Mouse (Mus musculus) C2C12 (cell line): ENCODE results near the gene Ccdc149. TPM values are rescaled to one million over a fixed set of nuclear protein-coding genes. Genes with fewer than 3 reads are reported as not detected.

ENCODE experiments used
- H3K27me3 ChIP-seq: one replicate; pipeline ENCODE4 v1.6.1; 2011; ENCODE audit not compliant: control insufficient read depth, insufficient read depth, insufficient read length
- H3K36me3 ChIP-seq: one replicate; pipeline ENCODE4 v1.6.1; 2011; ENCODE audit not compliant: control insufficient read depth, insufficient read depth
- H3K4me3 ChIP-seq: one replicate; pipeline ENCODE4 v1.5.1; 2011; ENCODE audit warnings: mild to moderate bottlenecking, control low read depth; ENCODE audit not compliant: poor library complexity, insufficient read depth, severe bottlenecking
- H3K79me2 ChIP-seq: one replicate; pipeline ENCODE4 v1.6.1; 2011; ENCODE audit not compliant: control insufficient read depth, insufficient read depth
- H3K79me3 ChIP-seq: one replicate; pipeline ENCODE4 v1.6.1; 2011; ENCODE audit warnings: low read depth, control low read depth
- H3ac ChIP-seq: one replicate; pipeline ENCODE3; 2011; ENCODE audit warnings: low read depth; ENCODE audit not compliant: control insufficient read depth, insufficient read length
- CEBPB ChIP-seq: IDR thresholded peaks from one replicate; pipeline ENCODE4 v1.6.1; 2011; ENCODE audit warnings: low read depth, mild to moderate bottlenecking, control low read depth, moderate library complexity
- CTCF ChIP-seq: IDR thresholded peaks from one replicate; pipeline ENCODE4 v1.5.1; 2011; ENCODE audit not compliant: control insufficient read depth, insufficient read depth, insufficient read length
- FOSL1 ChIP-seq: IDR thresholded peaks from one replicate; pipeline ENCODE4 v1.8.0; 2011; ENCODE audit warnings: mild to moderate bottlenecking, low read length; ENCODE audit not compliant: poor library complexity, insufficient read depth, severe bottlenecking
- MAX ChIP-seq: IDR thresholded peaks from one replicate; pipeline ENCODE4 v1.6.1; 2011; ENCODE audit warnings: mild to moderate bottlenecking, control low read depth
- MYOD1 ChIP-seq: IDR thresholded peaks from one replicate; pipeline ENCODE4 v1.6.1; 2011; ENCODE audit warnings: low read depth; ENCODE audit not compliant: control insufficient read depth, insufficient read length
- MYOG ChIP-seq: IDR thresholded peaks from one replicate; pipeline ENCODE4 v1.6.1; 2011; ENCODE audit not compliant: control insufficient read depth, insufficient read length; ENCODE audit errors: extremely low read depth
- USF1 ChIP-seq: IDR thresholded peaks from one replicate; pipeline ENCODE4 v1.6.1; 2011; ENCODE audit warnings: low read depth, mild to moderate bottlenecking, control low read depth, moderate library complexity
- polyA plus RNA-seq: library from polyadenylated mRNA; unstranded; fragments of >200 nt; fragmentation: generic; extraction: Trizol; gene quantifications from one replicate; pipeline ENCODE4 v1.2.1, GENCODE M21; 2012; ENCODE audit warnings: missing spikeins

Ccdc149 gene
- polyA plus RNA-seq, 1 experiment: 0.01 TPM

DNA sequence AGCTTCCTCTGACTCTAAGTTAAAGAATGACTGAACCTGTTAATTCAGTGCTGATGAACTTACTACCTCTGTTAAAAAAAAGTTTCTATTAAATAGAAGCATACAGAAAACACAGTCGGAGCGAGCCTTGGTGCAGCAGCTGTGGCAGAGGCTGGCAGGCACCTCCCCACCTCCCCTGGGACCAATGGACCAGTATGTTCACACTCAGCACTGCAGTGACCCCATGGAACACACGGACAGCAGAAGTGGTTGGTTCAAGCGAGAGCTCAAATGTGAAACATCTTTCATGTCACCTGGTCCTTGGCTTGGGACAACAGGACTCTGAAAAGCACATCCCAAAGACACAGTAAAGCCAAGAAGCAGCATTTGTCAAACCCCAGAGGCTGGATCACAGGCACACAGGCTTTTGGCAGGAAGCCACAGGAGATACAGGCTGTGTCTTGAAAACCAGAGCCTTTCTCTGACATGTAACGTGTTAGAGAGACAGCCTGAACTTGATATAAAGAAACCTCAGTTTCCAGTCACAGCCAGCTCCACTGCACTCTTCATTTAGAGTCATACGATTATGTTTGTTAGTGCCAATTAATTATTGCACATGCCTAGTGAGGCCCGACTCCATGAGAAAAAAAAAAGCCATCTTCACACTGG is 62.5 kb downstream of the Ccdc149 start:
- Histone ChIP-seq H3K4me3 (no peak overlapping the region), H3K27me3 (no peaks in the 10 kb centered on the region), H3ac (no peak overlapping the region), H3K79me2 (no peaks in the 10 kb centered on the region), H3K79me3 (no peaks in the 10 kb centered on the region), H3K36me3 (no peaks in the 10 kb centered on the region)
- TF ChIP-seq MAX: no peak
- TF ChIP-seq MYOD1: no peak
- no peak for TF ChIP-seq USF1
- TF ChIP-seq CEBPB: no peak
- no peak for TF ChIP-seq CTCF
- TF ChIP-seq MYOG: no peak
- no peak for TF ChIP-seq FOSL1

DNA sequence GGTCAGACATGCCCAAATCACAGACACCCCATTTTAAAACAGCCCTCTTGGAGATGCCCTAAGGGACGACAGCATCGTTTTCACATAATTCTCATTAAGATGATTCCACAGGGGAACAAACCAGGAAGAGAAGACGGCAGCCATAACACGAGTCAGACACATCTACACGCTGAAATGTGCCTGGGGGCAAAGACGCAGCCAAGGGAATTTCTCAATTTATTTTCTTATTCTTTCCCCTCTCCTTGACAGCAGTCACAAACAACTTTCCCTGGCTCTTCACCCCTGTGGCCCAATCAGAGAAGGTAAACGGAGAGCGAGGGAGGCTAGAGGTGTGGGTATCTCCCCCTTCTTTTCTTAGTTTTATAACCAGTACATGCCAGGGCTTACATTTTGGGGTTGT is 66.9 kb downstream of the Ccdc149 start:
- H3K79me3 ChIP-seq: no peaks in the 10 kb centered on the region
- no peaks in the 10 kb centered on the region for H3K27me3 ChIP-seq
- TF ChIP-seq MYOG: no peak
- no peak for TF ChIP-seq MAX
- no peak for TF ChIP-seq USF1
- TF ChIP-seq CEBPB: no peak
- no peak for TF ChIP-seq FOSL1

DNA sequence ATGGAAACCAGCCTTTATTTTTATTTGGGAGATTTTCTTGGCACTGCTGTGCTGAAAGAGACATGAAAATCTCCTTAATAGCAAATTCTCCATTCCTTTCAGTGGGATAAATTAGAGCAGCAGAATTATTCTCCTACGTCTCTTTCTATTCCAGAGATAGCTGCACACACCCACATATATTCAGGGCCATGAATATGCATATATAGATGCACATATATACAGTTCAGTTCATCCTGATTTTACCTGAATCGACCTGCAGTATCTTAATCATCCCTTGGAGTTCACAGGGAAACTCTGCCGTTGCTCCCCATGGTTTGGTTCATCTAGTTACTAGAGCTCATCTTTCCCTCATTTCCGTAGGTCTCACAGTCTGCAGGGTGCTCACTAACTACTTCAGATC is 77.6 kb downstream of the Ccdc149 start:
- Histone ChIP-seq H3K36me3 (no peaks in the 10 kb centered on the region), H3K27me3 (no peaks in the 10 kb centered on the region), H3K79me3 (no peaks in the 10 kb centered on the region), H3ac (no peak overlapping the region), H3K79me2 (no peaks in the 10 kb centered on the region), H3K4me3 (no peak overlapping the region)
- TF ChIP-seq FOSL1: no peak
- TF ChIP-seq CTCF: no peak
- no peak for TF ChIP-seq MYOD1
- no peak for TF ChIP-seq USF1
- no peak for TF ChIP-seq CEBPB
- TF ChIP-seq MAX: no peak
- TF ChIP-seq MYOG: no peak

More for the DNA sequence above, 66.9 kb downstream of the Ccdc149 start:
- Histone ChIP-seq H3K4me3 (no peak overlapping the region), H3K36me3 (no peaks in the 10 kb centered on the region), H3ac (no peak overlapping the region), H3K79me2 (no peaks in the 10 kb centered on the region)

DNA sequence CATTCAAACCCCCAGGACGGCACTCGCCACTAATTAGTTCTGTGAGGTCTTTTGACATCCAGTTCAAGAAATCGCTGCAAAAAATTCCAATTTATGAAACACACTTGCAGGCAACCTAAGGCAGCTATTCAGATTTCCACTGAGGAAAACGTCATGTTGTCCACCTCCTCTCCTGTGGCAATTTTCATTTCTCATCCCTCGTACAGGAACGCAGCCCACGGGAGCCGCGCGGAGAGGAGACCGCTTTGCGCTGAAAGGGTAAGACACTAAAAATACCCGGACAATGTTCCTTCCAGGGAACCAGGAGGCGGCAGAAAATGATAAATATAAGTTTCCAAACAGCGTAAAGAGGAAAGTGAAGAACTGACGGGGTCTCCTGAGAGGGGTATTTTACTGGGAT is 79.8 kb downstream of the Ccdc149 start:
- no peaks in the 10 kb centered on the region for H3K36me3 ChIP-seq
- no peak overlapping the region for H3ac ChIP-seq
- no peaks in the 10 kb centered on the region for H3K27me3 ChIP-seq
- H3K79me2 ChIP-seq: no peaks in the 10 kb centered on the region
- H3K79me3 ChIP-seq: no peaks in the 10 kb centered on the region
- no peak for TF ChIP-seq MYOG
- no peak for TF ChIP-seq CTCF
- no peak for TF ChIP-seq FOSL1
- no peak for TF ChIP-seq MYOD1
- no peak for TF ChIP-seq CEBPB
- no peak for TF ChIP-seq USF1
- TF ChIP-seq MAX: no peak
- no peak overlapping the region for H3K4me3 ChIP-seq

DNA sequence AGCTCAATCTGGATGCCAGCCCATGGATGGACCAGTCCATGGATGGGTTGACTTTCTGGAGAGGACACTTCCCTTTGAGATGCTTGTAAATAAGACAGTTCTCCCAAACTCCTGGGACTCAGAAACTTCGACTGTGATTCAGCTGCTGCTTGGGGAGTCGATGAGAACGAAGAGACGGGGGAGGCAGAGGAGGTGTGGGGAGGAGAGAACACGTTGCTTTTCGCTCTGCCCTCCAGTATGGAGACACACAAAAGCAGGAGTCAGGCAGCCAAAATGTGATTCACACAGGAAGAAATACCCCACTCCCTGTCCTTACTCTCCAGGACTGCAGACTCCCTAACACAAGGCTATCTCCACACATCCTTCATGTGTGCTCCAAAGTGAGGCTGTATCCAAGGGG is 80.9 kb downstream of the Ccdc149 start:
- Histone ChIP-seq H3ac (no peak overlapping the region), H3K79me3 (no peaks in the 10 kb centered on the region), H3K27me3 (no peaks in the 10 kb centered on the region), H3K79me2 (no peaks in the 10 kb centered on the region), H3K4me3 (no peak overlapping the region), H3K36me3 (no peaks in the 10 kb centered on the region)
- TF ChIP-seq MYOD1 (no peak), CEBPB (no peak), FOSL1 (no peak), USF1 (no peak), MAX (no peak)
